Mouse (Mus musculus) spleen, adult 2 months (tissue): ENCODE results near the gene Nxn.

Experiments used
- CTCF ChIP-seq: fragments of 200-500 bp; IDR thresholded peaks from 2 replicates; pipeline ENCODE4 v1.5.1; 2011; ENCODE audit warnings: mild to moderate bottlenecking, inconsistent platforms; ENCODE audit not compliant: insufficient read depth, insufficient read length, insufficient replicate concordance; ENCODE audit errors: extremely low read depth
- POLR2A ChIP-seq: fragments of 200-500 bp; IDR thresholded peaks from 2 replicates; pipeline ENCODE4 v1.6.1; 2011; ENCODE audit warnings: low read depth, low read length, inconsistent platforms

- TF ChIP-seq CTCF (no peak), POLR2A (no peak)
Observed at GRCm38 (mm10) chr11:76216049-76216540, 182.8 kb downstream of the Nxn start.
